Mouse (Mus musculus): ENCODE data around the gene Cela3b. TPM values are rescaled to one million over a fixed set of nuclear protein-coding genes. Genes with fewer than 3 reads are reported as not detected.
A peak's percentile ranks its signal among the peaks of the same experiment; 100 is the strongest.

Cela3b gene
- polyA plus RNA-seq, 2 experiments: 0.06 TPM; not detected in 1

DNA sequence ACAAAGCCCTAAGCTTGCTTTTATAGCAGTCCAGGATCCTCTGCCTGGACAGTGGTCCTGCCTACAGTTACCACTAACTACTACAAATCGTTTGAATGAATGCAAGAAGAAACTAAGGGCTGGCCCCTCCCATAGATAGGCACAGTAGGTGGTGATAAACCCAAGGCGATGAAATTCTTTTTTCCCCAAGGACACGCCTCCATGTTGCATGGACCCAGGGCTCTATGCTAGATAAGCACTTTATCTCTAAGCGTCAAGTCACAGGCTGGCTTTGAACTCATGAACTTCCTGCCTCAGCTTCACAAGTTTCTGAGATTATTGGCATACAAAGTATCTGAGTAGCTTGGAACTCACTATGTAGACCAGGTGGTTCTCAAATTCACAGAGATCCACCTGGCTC is 27.0 kb upstream of the Cela3b start:
- ATAC-seq (ENCODE audit: insufficient read depth): peak; percentile 73; the same call in 1 of the 2 replicates
- no peak overlapping the region for H3K4me2 ChIP-seq (ENCODE audit: low read depth)
- no peaks in the 10 kb centered on the region for H3K27me3 ChIP-seq (ENCODE audit: control insufficient read depth, insufficient read depth, low read length)
- DNase-seq (ENCODE audit: low read depth in 3 of 3, low spot score in 3 of 3): peak in 1 of 3 experiments; percentile 35
- H3K4me1 ChIP-seq (replicated peaks; ENCODE audit: control insufficient read depth in 2 of 2, insufficient read depth in 2 of 2, low read length in 1 of 2): peaks cover 8 to 14% of the 10 kb centered on the region in 2 experiments
- H3K36me3 ChIP-seq (replicated peaks; ENCODE audit: control insufficient read depth, insufficient read depth, low read depth): no peaks in the 10 kb centered on the region
- no peak overlapping the region for H3K27ac ChIP-seq
- H3K4me3 ChIP-seq (ENCODE audit: insufficient read depth in 1 of 2, low read depth in 2 of 2, low read length in 2 of 2): no peak overlapping the region
- H3K9ac ChIP-seq (replicated peaks): no peak overlapping the region
- no peak for TF ChIP-seq CTCF (IDR thresholded peaks at IDR 0.05; ENCODE audit: low read depth)
- TF ChIP-seq EP300 (IDR thresholded peaks at IDR 0.05; ENCODE audit: low read depth): no peak
- 12% methylated on average over 4 of the region's 4 CpGs for WGBS (ENCODE audit: insufficient replicate concordance)
- no peaks in the 10 kb centered on the region for H3K9me3 ChIP-seq (ENCODE audit: control insufficient read depth, low read length)

DNA sequence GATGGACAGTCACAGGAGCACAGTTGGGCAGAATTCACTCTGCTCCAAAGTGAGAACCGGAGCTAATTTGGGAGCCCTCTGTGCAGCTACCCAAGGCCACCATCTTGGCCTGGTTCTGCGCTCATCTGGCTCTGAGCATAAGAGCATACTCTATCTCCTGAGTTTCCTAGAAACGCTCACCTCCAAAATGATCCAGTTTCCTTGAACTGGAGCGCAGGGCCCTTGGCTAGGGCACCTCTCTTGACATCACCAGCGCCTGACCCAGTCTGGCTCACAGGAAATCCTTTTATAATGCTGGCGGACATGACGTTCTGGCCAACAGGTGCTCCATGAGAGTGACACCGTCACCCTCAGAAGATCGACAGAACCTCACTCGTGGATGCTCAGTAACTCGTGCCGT is 26.2 kb upstream of the Cela3b start:
- Histone ChIP-seq H3K27ac (no peak overlapping the region), H3K27me3 (ENCODE audit: control insufficient read depth, insufficient read depth, low read length) (no peaks in the 10 kb centered on the region), H3K9ac (replicated peaks) (no peak overlapping the region), H3K4me2 (ENCODE audit: low read depth) (no peak overlapping the region), H3K4me3 (ENCODE audit: insufficient read depth in 1 of 2, low read depth in 2 of 2, low read length in 2 of 2) (no peak overlapping the region), H3K9me3 (ENCODE audit: control insufficient read depth, low read length) (no peaks in the 10 kb centered on the region), H3K4me1 (replicated peaks; ENCODE audit: control insufficient read depth in 2 of 2, insufficient read depth in 2 of 2, low read length in 1 of 2) (peaks cover 8 to 14% of the 10 kb centered on the region in 2 experiments), H3K36me3 (replicated peaks; ENCODE audit: control insufficient read depth, insufficient read depth, low read depth) (no peaks in the 10 kb centered on the region)
- 76% methylated on average over 12 of the region's 12 CpGs for WGBS (ENCODE audit: insufficient replicate concordance)
- ATAC-seq (ENCODE audit: insufficient read depth) (no peak), DNase-seq (ENCODE audit: low read depth in 3 of 3, low spot score in 3 of 3) (no peak)
- TF ChIP-seq CTCF (IDR thresholded peaks at IDR 0.05; ENCODE audit: low read depth): no peak
- no peak for TF ChIP-seq EP300 (IDR thresholded peaks at IDR 0.05; ENCODE audit: low read depth)

DNA sequence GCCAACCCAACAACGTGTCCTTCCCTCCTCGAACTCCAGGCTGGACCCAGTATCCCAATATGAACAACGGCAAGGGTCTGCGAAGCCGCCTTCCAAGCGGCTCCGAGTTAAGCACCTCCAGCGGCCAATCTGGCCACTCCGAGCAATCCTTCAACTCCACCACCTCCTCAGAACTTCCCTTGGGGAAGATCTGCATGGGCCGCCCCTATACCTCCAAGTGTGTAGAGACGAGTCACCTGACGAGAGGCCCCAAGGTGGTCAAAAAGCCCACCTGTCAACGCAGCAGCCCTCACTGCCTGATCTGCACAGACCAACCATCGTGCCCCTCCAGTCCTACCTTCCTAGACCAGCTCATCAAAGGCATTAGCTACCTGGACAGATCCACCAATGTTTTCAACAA is 24.2 kb upstream of the Cela3b start:
- Histone ChIP-seq H3K9me3 (ENCODE audit: control insufficient read depth, low read length) (no peaks in the 10 kb centered on the region), H3K27me3 (ENCODE audit: control insufficient read depth, insufficient read depth, low read length) (no peaks in the 10 kb centered on the region), H3K27ac (no peak overlapping the region), H3K9ac (replicated peaks) (no peak overlapping the region), H3K4me2 (ENCODE audit: low read depth) (no peak overlapping the region), H3K36me3 (replicated peaks; ENCODE audit: control insufficient read depth, insufficient read depth, low read depth) (no peaks in the 10 kb centered on the region), H3K4me1 (replicated peaks; ENCODE audit: control insufficient read depth in 2 of 2, insufficient read depth in 2 of 2, low read length in 1 of 2) (peaks cover 13 to 18% of the 10 kb centered on the region in 2 experiments), H3K4me3 (ENCODE audit: insufficient read depth in 1 of 2, low read depth in 2 of 2, low read length in 2 of 2) (no peak overlapping the region)
- WGBS (ENCODE audit: insufficient replicate concordance): 83% methylated on average over 14 of the region's 14 CpGs
- DNase-seq (ENCODE audit: low read depth in 3 of 3, low spot score in 3 of 3) (no peak), ATAC-seq (ENCODE audit: insufficient read depth) (no peak)
- TF ChIP-seq EP300 (IDR thresholded peaks at IDR 0.05; ENCODE audit: low read depth) (no peak), CTCF (IDR thresholded peaks at IDR 0.05; ENCODE audit: low read depth) (no peak)

DNA sequence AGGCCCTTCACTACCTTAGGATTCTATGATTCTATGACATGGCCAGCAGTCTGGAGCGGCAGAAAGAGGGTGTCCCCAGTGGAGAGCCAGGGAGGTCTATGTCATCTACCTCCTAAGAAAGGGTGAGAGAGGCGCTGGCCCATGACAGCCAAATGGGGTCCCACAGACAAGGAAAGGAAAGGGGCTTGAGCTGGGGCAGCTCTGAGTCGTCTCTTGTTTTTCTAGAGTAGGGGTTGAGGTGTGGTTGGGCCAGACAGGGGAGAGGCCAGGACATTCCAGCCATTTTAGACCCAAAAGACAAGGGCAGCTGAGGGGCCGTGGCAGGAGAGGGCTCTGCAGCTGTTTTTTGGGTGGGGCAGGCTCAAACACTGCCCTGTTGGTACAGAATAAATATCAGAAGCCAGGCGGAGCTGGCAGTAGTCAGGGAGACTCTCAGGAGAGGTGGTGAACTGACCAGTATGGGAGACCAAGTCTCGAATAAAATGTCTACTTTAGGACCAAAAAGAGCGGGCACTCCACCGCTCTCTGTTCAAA is 23.0 kb upstream of the Cela3b start, which contains the start of gene 1700013G24Rik:
1700013G24Rik (plus strand) TSS at position 51 of the 534 bp plus-strand sequence.
- TF ChIP-seq CTCF (IDR thresholded peaks at IDR 0.05; ENCODE audit: low read depth): no peak
- no peak for TF ChIP-seq EP300 (IDR thresholded peaks at IDR 0.05; ENCODE audit: low read depth)
- WGBS (ENCODE audit: insufficient replicate concordance): 67% methylated on average over 8 of the region's 8 CpGs
- DNase-seq (ENCODE audit: low read depth in 3 of 3, low spot score in 3 of 3) (no peak), ATAC-seq (ENCODE audit: insufficient read depth) (no peak)
- H3K9me3 ChIP-seq (ENCODE audit: control insufficient read depth, low read length): no peaks in the 10 kb centered on the region
- H3K4me3 ChIP-seq (ENCODE audit: insufficient read depth in 1 of 2, low read depth in 2 of 2, low read length in 2 of 2): no peak within 1 kb of the TSS
- no peaks in the 10 kb centered on the region for H3K27me3 ChIP-seq (ENCODE audit: control insufficient read depth, insufficient read depth, low read length)
- H3K4me1 ChIP-seq (replicated peaks; ENCODE audit: control insufficient read depth in 2 of 2, insufficient read depth in 2 of 2, low read length in 1 of 2): peaks cover 25 to 27% of the 10 kb centered on the region in 2 experiments
- no peak within 1 kb of the TSS for H3K9ac ChIP-seq (replicated peaks)
- H3K4me2 ChIP-seq (ENCODE audit: low read depth): no peak within 1 kb of the TSS
- H3K36me3 ChIP-seq (replicated peaks; ENCODE audit: control insufficient read depth, insufficient read depth, low read depth): no peaks in the 10 kb centered on the region
- no peak within 1 kb of the TSS for H3K27ac ChIP-seq

DNA sequence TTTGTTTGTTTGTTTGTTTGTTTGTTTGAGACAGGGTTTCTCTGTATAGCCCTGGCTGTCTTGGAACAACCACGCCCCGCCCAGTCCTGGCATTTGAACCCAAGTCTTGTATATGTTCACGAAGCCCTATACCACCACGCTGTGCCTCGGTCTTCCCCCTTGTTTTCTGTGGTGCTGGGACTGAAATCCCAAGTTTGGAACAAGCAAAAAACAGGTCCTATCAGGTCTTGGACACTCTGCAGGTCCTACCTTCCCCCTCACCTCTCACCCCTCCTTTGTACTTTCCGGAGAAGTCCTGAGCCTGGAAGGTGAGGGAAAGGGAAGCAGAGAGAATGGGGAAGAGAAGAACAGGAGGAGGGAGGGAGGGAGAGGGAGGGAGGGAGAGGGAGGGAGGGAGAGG is 21.9 kb upstream of the Cela3b start:
- 78% methylated on average over 6 of the region's 6 CpGs for WGBS (ENCODE audit: insufficient replicate concordance)
- TF ChIP-seq EP300 (IDR thresholded peaks at IDR 0.05; ENCODE audit: low read depth): no peak
- TF ChIP-seq CTCF (IDR thresholded peaks at IDR 0.05; ENCODE audit: low read depth): no peak

More for the DNA sequence above, 21.9 kb upstream of the Cela3b start:
- Histone ChIP-seq H3K9ac (replicated peaks) (no peak overlapping the region), H3K4me2 (ENCODE audit: low read depth) (no peak overlapping the region), H3K4me3 (ENCODE audit: insufficient read depth in 1 of 2, low read depth in 2 of 2, low read length in 2 of 2) (no peak overlapping the region), H3K27me3 (ENCODE audit: control insufficient read depth, insufficient read depth, low read length) (no peaks in the 10 kb centered on the region), H3K9me3 (ENCODE audit: control insufficient read depth, low read length) (no peaks in the 10 kb centered on the region), H3K4me1 (replicated peaks; ENCODE audit: control insufficient read depth in 2 of 2, insufficient read depth in 2 of 2, low read length in 1 of 2) (peaks cover 30 to 35% of the 10 kb centered on the region in 2 experiments), H3K27ac (no peak overlapping the region), H3K36me3 (replicated peaks; ENCODE audit: control insufficient read depth, insufficient read depth, low read depth) (no peaks in the 10 kb centered on the region)
- DNase-seq (ENCODE audit: low read depth in 3 of 3, low spot score in 3 of 3): no peak
- no peak for ATAC-seq (ENCODE audit: insufficient read depth)
